Mouse (Mus musculus) spleen, adult 2 months (tissue): ENCODE measurements around the gene Slco3a1.

Experiments used
- CTCF ChIP-seq: fragments of 200-500 bp; IDR thresholded peaks from 2 replicates; pipeline ENCODE4 v1.5.1; 2011; ENCODE audit warnings: mild to moderate bottlenecking, inconsistent platforms; ENCODE audit not compliant: insufficient read depth, insufficient read length, insufficient replicate concordance; ENCODE audit errors: extremely low read depth
- POLR2A ChIP-seq: fragments of 200-500 bp; IDR thresholded peaks from 2 replicates; pipeline ENCODE4 v1.6.1; 2011; ENCODE audit warnings: low read depth, low read length, inconsistent platforms

GRCm38 (mm10) chr7:74311536-74311935, 243.0 kb downstream of the Slco3a1 start:
- TF ChIP-seq CTCF (no peak), POLR2A (no peak)
